Mouse (Mus musculus) testis, adult 2 months (tissue): ENCODE measurements around the gene Ap3d1. TPM values are rescaled to one million over a fixed set of nuclear protein-coding genes. Genes with fewer than 3 reads are reported as not detected.

Experiments used
- H3K27ac ChIP-seq: fragments of 200-500 bp; 2 replicates; pipeline ENCODE4 v1.5.1; 2012; ENCODE audit warnings: low read depth, low read length; ENCODE audit not compliant: control insufficient read depth, insufficient read depth
- H3K27me3 ChIP-seq: fragments of 200-500 bp; 2 replicates; pipeline ENCODE4 v1.6.1; 2012; ENCODE audit warnings: mild to moderate bottlenecking, low read length, moderate library complexity; ENCODE audit not compliant: control insufficient read depth, insufficient read depth
- H3K36me3 ChIP-seq: fragments of 200-500 bp; 2 replicates; pipeline ENCODE4 v1.6.1; 2012; ENCODE audit warnings: mild to moderate bottlenecking, low read length; ENCODE audit not compliant: control insufficient read depth, insufficient read depth
- H3K4me1 ChIP-seq: fragments of 200-500 bp; 2 replicates; pipeline ENCODE4 v1.6.1; 2012; ENCODE audit warnings: low read length; ENCODE audit not compliant: control insufficient read depth, insufficient read depth
- H3K4me3 ChIP-seq: fragments of 200-500 bp; 2 replicates; pipeline ENCODE4 v1.5.1; 2012; ENCODE audit warnings: low read depth, mild to moderate bottlenecking, low read length, moderate library complexity, mixed read lengths; ENCODE audit not compliant: control insufficient read depth
- CTCF ChIP-seq: fragments of 200-500 bp; IDR thresholded peaks from 2 replicates; pipeline ENCODE4 v1.5.1; 2012; ENCODE audit warnings: low read depth, mild to moderate bottlenecking, inconsistent platforms, low read length, moderate library complexity; ENCODE audit not compliant: control insufficient read depth, insufficient read depth, insufficient replicate concordance
- POLR2A ChIP-seq: fragments of 200-500 bp; IDR thresholded peaks from 2 replicates; pipeline ENCODE4 v1.6.1; 2012; ENCODE audit warnings: low read depth, mild to moderate bottlenecking, inconsistent platforms, low read length, moderate library complexity; ENCODE audit not compliant: control insufficient read depth
- polyA plus RNA-seq: library from polyadenylated mRNA; depleted of rRNA; stranded (reverse); fragments of >200 nt; gene quantifications from 2 replicates; pipeline ENCODE4 v1.2.3, GENCODE M21; 2012

Ap3d1 gene
- polyA plus RNA-seq, 1 experiment: 178 TPM

DNA sequence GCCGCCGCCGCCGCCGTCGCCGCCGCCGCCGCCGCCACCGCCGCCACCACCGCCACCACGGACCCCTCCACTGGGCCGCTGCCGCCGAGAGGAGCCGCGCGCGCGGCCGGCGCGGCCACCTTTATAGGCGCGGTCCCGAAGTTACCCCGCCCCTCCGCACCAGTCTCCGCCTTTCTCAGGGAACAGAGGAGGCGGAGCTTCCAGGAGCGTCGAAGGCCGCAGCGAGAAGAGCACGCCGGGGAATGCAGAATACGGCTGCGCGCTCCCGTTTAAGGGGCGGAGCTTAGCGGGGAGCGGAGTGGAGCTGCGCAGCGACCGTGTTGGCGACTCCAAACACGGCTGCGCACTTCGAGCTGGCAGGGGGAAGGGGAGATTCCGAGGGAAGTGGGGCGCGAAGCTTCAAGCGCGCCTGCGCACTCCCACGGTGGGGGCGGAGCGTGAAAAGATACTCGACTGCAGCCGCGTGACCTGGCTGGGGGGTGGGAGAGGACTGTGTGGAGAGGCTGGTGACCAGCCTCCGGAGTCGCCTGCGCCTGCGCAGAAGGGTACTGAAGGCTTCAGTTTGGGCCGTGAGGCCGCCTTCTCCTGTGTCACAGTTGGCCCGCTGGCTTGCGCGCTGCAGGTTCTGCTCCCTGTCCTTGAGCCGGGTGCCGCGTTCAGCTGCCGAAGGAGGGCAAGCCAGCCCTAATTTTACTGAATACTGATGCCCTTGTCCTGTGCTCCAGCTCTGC lies 65.7 kb downstream of the Ap3d1 start:
- peak; percentile 100 for TF ChIP-seq POLR2A
- TF ChIP-seq CTCF: peak; percentile 5; the same call in 1 of the 2 replicates
- peaks cover 31% of the 10 kb centered on the region for H3K4me1 ChIP-seq

GRCm38 (mm10) chr10:80675405-80676197 lies 66.5 kb downstream of the Ap3d1 start:
- peak overlapping the region; percentile 67 for H3K27ac ChIP-seq
- H3K4me3 ChIP-seq: peak overlapping the region; percentile 97
- no peak for TF ChIP-seq POLR2A
- no peak for TF ChIP-seq CTCF
- no peaks in the 10 kb centered on the region; the same call in none of the 2 replicates for H3K36me3 ChIP-seq
- H3K27me3 ChIP-seq: no peaks in the 10 kb centered on the region
- H3K4me1 ChIP-seq: peaks cover 31% of the 10 kb centered on the region

More for the DNA sequence above, 65.7 kb downstream of the Ap3d1 start:
- H3K27ac ChIP-seq: peak overlapping the region; percentile 100
- H3K27me3 ChIP-seq: no peaks in the 10 kb centered on the region
- peak overlapping the region; percentile 97 for H3K4me3 ChIP-seq
- H3K36me3 ChIP-seq: no peaks in the 10 kb centered on the region; the same call in none of the 2 replicates

- peaks cover 31% of the 10 kb centered on the region for H3K4me1 ChIP-seq
- TF ChIP-seq POLR2A (no peak), CTCF (no peak)
- no peaks in the 10 kb centered on the region for H3K27me3 ChIP-seq
- H3K36me3 ChIP-seq: no peaks in the 10 kb centered on the region; the same call in none of the 2 replicates
- H3K27ac ChIP-seq: no peak overlapping the region; the same call in 1 of the 2 replicates
- H3K4me3 ChIP-seq: peak overlapping the region; percentile 97
Measured at GRCm38 (mm10) chr10:80674851-80675404, 67.1 kb downstream of the Ap3d1 start.

DNA sequence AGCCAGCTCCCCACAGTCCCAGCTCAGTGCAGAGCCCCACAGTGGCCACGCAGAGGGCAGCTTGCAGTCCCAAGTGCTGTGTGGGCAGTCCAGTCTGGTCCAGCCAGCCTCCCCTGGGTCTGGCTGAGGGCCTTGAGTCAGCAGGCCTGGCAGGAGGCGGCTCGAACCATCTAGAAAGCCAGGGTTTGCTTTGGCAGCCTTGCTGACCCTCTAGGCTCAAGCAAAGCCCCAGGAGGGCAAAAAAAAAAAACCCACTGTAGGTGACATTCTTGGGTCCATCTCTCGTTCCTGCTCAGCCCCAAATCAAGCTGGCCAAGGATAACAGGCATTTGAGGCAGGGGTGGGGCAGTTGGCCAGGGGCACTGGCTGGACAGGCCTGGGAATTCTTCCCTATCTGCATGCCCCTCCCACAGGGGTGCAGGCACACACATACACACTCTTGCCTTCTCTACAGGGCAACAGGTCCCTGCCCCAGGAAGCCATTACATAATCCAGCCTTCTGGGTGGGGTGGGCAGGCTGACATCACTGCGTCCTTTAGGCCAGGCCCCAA lies 67.8 kb downstream of the Ap3d1 start:
- Histone ChIP-seq H3K36me3 (no peaks in the 10 kb centered on the region; the same call in none of the 2 replicates), H3K27ac (no peak overlapping the region), H3K27me3 (no peaks in the 10 kb centered on the region), H3K4me3 (no peak overlapping the region), H3K4me1 (peaks cover 34% of the 10 kb centered on the region)
- TF ChIP-seq POLR2A (no peak), CTCF (no peak)

DNA sequence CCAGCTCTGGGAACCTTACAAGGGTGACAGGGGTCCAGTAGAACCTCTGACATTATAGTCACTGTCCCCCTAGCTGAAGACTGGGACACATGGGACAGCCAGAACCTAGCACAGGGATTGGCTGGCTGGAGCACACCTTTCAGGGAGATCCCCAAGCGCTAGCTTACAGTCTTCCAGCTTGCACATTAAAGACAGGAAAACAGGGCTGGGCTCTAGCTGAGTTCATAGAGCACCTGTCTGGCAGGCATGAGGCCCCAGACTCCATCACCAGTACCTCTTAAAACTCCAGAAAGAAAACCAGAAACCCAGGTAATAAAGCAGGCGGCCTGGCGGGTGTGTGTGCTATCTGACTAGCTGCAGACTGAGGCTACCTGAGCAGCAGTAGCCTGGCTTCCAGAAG lies 68.4 kb downstream of the Ap3d1 start:
- H3K36me3 ChIP-seq: no peaks in the 10 kb centered on the region; the same call in none of the 2 replicates
- no peak overlapping the region for H3K4me3 ChIP-seq
- H3K4me1 ChIP-seq: peaks cover 31% of the 10 kb centered on the region

GRCm38 (mm10) chr10:80671936-80672690 lies 70.0 kb downstream of the Ap3d1 start:
- H3K4me1 ChIP-seq: peaks cover 19% of the 10 kb centered on the region
- no peak for TF ChIP-seq POLR2A
- no peak for TF ChIP-seq CTCF
- H3K4me3 ChIP-seq: no peak overlapping the region
- H3K27me3 ChIP-seq: no peaks in the 10 kb centered on the region
- H3K27ac ChIP-seq: no peak overlapping the region
- no peaks in the 10 kb centered on the region; the same call in none of the 2 replicates for H3K36me3 ChIP-seq

More for the DNA sequence above, 68.4 kb downstream of the Ap3d1 start:
- no peaks in the 10 kb centered on the region for H3K27me3 ChIP-seq
- TF ChIP-seq POLR2A (no peak), CTCF (no peak)
- H3K27ac ChIP-seq: no peak overlapping the region

DNA sequence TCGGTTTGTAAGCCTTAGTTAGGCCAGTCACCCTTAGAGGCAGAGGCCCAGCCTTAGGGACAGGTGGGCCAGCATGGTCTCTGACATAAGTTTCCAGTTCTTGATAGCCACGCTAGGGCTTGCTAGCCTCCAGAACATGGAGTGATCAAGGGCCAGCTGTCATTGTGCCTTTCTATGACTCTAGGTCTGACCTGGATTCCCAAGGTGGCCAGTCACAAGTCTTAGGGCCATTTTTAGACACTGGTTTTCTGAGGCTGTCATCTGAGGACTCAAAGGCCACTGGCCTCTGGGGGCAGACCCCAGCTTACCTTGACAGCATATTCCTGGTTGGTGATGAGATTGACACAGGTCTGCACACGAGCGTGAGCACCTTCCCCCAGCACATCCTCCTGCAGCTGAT lies 70.8 kb downstream of the Ap3d1 start:
- Histone ChIP-seq H3K4me1 (peaks cover 14% of the 10 kb centered on the region), H3K4me3 (no peak overlapping the region), H3K27ac (no peak overlapping the region), H3K27me3 (no peaks in the 10 kb centered on the region), H3K36me3 (no peaks in the 10 kb centered on the region; the same call in none of the 2 replicates)
- TF ChIP-seq CTCF (no peak), POLR2A (no peak)
